Mouse (Mus musculus) fat pad, adult 2 months (tissue): ENCODE results near the gene Grcc10.

ENCODE experiments used
- DNase-seq: peaks from one replicate; pipeline ENCODE4 v3.0.0-alpha.2; 2011; ENCODE audit warnings: low read depth, low spot score; ENCODE audit errors: extremely low read depth

Grcc10 gene

DNA sequence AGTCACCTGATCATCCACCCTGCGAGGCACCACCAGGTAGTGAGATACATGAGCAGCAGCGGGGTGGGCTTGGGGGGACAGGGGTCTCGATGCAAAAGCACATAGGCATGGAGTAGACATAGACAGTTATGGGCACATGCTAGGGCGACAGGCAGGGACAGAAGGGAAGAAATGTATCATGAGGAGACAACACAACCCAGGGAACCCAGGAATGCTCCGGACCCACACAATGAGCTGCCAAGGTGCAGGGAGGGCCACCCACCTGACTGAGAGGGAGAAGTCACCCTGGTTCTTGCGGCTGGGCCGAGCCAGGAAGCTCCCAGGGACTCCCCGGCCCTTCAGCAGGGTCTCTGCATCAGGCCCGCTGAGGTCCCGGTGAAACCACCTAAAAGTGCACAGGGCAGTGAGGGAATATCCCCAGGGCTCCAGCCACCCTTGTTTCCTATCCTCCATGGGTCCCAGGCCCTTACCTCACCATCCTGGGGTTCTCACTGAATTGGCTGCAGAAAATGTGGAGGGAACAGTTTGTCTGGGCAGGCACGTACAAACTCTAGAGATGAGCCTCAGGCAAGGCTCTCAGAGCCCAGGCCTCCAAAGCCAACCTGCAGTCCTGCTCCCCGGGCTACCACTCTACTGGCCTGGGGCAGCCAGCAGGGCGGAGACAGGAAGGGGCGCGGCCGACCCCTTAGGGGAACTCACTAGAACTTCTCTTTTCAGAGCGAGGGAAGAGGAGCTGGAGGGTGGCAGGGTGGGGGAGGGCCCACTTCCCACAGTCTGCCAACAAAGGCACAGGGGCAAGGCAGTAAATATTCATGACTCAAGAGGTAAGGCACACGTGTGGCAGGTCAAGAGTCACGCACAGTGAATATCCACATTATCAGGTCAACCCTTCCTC is 8.5 kb downstream of the Grcc10 start:
- no peak for DNase-seq

DNA sequence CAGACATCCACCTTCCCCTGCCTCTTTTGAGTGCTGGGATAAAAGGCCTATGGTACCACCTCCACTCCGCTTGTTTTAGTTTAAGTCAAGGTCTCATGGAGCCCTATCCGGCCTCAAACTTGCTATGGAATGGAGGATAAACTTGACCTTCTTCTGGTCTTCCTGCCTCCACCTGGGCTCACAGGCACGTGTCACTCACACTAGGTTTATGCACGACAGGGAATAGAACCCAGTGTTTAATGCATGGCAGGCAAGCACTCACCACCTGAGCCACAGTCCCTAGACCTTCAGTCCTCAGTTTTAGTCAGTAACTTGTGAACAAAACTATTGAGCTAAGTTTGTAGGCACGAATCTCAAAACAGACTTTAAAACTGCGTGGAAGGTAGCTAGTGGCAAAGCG is 10.1 kb downstream of the Grcc10 start:
- no peak for DNase-seq

DNA sequence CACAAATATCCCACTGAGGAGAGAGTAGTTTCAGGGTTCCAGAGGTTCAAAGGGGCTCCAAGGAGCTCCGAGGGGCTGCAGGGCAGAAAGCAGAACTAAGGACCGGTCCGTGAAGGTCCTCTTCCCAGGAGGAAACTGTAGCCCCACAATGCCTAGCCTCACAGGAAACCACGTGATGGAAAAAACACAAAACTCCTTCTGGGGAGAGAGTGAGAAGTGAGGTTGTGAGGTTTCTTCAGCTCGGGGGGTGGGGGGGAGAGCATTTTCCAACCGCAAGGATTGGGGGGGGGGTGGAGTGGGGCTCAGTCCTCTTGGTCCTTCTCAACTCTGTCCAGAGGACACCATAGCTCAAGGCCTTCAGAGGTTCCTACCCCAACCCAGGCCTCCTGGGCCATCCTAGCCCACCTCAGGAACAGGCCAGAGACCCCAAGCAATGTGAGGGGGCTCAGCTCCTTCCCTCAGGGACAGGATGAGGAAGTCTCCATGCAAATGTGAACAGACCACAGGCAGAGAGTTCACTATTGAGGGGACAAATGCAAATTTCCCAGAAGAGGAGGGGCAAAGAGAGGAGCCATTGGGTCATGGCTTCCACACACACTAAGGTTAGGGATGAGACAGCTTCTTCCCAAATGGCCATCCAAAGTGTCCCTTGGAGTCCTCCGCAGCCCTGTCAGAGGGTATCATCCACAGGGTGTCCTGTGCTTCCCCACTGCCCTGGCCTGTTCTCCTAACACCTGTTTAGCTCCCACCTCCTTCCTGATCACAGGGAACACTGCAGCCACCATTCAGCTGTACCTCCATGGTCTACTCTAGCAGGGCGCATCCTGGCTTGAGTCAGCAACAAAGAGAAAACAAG is 11.1 kb downstream of the Grcc10 start:
- DNase-seq: no peak

DNA sequence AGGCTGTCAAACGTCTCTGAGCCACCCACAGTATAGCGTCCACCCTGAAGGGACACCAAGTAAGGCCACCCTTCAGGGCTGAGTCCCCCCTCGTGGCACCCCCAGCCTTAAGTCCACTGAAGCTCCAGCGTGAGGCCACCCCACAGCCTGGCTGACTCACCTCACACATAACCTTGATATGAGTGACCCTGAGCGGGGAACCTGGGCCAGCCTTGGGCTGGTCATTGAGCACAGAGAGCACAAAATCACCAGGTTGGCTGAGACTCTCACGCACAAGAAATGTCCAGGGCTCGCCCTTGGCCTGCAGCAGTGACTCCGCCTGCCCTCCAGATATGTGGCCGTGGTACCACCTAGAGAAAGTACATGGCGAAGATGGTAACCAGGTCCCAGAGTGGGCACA is 12.6 kb downstream of the Grcc10 start:
- no peak for DNase-seq

DNA sequence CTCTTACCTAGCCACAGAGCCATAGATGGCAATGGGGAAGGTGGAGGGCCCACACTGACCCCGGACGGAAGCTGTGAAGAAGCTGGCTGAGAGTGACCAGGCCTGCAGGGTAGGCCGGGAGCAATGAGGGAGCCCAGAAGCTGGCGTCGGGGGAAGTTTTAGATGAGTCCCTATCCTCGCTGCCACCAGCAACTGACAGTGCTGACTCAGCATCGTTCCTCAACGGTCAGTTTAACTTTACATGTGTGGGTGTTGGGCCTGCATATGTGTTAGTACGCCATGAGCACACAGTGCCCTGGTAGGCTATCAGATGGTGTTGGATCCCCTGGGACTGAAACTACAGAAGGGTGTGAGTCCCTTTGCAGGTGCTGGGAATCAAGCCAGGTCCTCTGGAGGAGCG is 16.7 kb downstream of the Grcc10 start:
- no peak for DNase-seq

DNA sequence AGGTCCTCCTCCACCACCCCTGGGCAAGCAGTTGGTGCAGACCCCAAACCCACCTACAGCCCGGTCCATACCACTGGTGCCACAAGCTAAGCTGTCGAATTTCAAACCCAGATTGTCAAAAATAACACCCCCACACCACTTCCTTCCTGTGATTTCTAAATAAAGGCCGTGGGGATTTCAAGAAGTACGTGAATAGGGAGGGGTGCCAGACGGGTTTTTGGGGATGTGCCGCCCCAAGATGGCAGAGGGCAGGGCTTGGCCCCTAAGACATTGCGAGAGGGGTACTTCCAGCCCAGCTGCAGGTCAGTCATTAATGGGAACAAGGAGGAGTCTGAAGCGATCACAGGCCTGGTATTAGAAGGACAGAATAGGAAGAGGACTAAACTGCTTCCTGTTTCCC is 17.6 kb downstream of the Grcc10 start:
- no peak for DNase-seq

DNA sequence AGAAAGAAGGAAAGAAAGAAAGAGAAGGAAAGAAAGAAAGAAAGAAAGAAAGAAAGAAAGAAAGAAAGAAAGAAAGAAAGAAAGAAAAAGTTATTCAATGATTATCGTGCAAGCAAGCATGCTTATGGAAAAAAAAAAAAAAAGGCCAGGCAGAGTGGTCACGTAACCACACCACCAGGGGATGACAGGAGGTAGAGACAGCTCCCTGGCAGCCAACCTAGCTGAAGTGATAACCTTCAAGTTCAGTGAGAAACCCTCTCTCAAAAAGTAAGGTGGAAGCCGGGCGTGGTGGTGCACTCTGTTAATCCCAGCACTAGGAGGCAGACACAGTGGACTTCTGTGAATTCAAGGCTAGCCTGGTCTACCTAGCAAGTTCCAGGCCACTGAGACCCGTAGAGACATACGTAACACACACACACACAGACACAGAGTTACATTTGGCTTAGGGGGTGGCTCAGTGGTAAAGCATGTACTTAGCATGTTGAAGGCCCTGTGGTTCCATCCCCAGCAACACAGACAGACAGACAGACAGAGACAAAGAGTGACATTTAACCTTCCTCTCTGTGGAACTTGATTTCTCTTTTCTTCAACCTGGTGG is 18.2 kb downstream of the Grcc10 start:
- DNase-seq: no peak

DNA sequence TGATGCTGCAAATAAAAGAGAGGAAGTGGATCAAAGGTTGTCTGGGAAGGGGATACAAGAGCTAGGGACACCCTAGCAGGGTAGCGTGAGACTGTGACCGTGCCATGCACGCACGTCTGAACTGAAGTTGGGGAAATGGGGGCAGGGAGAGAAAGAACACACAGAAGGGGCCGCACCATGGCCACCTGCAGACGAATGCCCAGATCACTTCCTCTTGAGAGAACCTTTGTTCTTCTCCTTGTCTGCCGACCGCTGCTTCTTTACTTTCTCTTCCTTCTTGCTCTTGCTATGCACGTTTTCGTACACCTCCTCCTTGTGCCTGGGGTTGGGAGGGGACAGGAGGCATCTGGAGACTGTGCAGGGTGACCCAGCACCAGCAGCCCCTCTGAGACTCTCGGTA is 20.3 kb downstream of the Grcc10 start:
- DNase-seq: no peak

DNA sequence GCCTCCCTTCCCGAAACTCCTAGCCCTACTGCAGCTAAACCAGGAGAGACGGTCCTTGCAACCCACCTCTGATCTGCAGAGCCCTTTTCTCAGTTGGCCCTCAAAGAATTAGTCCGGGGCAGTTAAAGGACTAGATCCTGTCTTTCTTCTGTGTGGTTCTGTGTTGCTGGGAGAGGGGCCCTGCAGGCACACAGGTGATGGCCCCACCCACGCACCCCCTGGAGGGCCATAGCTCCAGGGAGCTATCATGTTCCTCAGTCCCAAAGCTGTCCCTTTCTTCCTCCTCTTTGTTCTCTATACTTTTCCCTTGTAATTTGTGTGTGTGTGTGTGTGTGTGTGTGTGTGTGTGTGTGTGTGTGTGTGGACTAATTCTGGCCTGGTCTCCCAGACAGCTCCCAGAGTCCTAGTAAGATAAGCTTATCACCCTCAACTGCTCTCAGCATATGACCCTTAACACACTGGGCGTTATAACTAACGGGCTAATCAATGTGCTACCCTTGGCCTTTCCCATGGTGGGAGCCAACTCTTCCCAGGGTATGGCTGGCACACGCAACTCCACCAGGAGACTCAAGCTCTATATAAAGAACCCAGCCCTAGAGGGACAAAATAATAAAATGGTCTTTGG is 21.7 kb downstream of the Grcc10 start:
- no peak for DNase-seq

DNA sequence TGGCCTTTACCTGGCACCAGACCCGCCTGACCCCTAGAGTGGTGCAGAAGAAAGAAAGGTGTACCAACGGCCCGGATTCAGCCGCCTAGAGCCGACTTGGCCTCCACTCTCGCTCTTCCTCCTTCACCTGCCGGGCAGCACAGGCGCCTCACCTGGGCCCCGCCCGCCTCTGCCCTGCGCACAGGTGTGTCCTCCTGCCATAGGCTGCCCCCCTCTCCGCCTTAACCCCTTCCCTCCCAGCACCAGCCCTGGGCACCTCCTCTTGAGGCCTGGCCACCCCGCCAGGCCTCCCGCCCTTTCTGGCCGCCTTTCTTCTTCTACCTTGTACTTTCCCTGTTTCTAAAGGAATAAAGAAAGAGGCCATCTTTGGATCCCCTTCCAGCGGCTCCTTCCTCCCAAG is 22.5 kb downstream of the Grcc10 start:
- peak; percentile 43 for DNase-seq

DNA sequence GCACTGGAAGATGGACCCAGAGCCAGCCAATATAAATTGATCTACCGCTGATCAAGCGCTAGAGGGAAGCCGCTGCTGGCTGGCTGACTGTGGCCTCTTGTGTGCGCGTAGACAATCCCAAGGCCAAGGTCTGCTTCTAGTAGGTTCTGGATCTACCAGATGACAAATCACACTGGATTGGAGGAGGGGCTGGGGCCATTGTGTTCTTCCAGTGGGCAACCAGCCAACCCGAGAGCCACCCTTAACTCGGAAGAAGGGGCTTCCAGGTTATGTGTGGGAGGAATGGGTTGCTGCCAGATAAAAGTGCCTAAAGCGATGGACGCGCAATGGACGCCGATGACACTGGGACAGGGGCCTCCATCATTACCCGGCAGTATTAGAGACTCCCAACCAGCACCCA is 23.2 kb downstream of the Grcc10 start:
- DNase-seq: no peak

DNA sequence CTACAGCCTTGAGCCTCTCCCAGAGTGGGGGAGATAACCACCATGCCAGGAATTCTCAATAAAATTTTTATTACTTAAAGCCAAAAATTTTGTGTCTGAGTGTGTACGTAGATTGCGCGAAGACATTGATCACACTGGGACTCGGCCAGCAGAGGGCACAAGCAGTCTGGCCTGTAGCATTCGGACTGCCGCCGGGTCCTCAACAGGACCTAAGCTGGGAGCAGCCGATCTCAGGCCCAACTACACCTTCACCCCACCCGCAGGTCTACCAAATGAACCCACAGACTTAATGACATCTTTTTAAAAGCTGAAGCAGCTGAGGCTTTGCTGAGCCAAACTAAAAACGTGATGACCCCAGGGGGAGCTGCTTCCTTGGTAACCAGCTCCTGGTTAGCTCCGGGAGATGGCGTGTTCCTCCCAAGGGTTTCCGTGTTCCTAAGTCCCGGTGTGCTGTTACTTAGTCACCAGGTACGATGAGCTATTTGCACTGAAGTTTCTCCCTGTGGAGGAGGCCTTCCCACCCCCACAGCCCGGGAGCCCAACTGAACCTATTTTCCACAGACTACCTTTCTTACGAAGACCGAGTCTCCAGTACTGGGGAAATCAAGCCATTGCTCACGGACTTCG is 24.2 kb downstream of the Grcc10 start:
- DNase-seq: no peak

DNA sequence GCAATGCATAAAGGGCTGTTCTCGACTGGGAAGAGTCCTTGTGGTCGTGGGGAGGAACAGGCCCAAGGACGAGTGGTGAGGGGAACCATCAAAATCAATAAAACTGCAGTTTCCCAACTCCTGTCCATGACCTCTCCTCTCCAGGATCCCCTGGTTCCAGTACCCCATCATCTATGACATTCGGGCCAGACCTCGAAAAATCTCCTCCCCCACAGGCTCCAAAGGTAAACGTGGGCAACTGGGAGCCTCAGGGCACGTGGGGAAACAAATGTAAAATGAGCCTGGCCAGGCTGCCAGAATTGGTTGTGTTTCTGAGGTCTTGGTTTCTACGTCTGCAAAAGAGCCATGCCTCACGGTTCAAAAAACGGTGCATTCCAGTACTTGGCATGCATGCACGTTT is 28.3 kb downstream of the Grcc10 start:
- no peak for DNase-seq

DNA sequence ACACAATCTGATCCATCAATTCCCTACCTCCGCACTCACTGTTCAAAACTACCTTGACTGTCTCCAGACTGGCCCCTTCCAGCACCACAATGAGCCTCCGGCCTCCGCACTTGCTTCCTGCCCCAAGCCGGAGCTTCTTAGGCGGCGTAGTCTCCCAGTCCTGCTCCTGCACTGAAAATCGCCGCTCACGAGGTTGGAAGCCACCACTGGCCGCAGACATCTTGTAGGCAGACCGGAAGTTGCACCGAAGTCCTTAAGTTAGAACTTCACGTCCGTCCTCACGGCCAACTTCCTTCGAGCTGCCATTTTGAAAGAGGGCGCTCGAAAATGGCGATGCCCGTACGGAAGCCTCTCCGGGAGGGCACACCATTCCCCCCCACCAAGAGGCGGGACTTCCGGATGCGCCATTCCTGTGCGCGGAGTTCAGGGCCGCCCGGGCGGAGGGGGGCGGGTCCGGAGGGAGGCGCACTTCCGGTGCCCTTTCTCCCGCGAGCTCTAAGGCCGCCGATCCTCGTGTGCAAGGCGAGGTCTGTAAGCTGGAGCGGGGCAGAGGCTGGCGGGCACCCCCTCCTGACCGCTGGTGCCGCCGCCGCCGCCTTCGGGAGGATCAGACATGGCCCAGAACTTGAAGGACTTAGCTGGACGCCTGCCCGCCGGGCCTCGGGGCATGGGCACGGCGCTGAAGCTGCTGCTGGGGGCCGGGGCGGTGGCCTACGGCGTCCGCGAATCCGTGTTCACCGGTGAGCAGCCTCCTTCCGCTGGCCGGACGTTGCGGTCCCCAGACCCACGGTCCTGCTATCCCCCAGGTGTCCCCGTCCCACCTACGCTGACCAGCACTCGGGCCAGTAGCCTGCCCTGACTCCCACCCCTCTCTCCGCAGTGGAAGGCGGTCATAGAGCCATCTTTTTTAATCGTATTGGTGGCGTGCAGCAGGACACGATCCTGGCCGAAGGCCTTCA is 29.1 kb downstream of the Grcc10 start, which contains the start of the genes Emg1 and Phb2:
Gene Emg1 (minus strand): TSS at position 355 of the 959 bp plus-strand sequence.
Gene Phb2 (plus strand): TSS at position 513 of the 959 bp plus-strand sequence.
- peak; percentile 77 for DNase-seq

DNA sequence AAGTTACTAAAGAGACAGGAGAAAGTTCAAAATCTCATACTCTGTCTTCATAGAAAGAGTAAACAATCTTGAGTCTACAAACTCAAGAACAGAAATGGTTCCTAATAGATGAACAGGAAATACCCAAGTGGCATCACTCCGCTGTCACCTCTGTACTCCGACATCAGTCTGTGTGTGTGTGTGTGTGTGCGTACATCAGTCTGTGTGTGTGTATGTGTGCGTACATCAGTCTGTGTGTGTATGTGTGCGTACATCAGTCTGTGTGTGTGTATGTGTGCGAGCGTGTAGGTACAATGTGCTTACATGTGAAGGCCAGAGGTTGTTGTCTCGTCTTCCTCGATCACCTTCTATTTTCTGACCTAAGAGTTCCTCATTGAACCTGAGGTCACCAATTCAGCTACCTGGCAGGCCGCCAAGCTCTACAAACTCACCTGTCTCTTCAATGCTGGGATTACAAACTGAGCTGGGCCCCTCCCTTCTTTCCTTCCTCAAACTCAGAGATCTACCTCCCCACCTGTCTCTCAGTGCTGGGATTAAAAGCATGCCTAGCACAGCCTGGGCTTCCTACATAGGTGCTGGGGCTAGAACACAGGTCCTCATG is 32.8 kb downstream of the Grcc10 start:
- no peak for DNase-seq

DNA sequence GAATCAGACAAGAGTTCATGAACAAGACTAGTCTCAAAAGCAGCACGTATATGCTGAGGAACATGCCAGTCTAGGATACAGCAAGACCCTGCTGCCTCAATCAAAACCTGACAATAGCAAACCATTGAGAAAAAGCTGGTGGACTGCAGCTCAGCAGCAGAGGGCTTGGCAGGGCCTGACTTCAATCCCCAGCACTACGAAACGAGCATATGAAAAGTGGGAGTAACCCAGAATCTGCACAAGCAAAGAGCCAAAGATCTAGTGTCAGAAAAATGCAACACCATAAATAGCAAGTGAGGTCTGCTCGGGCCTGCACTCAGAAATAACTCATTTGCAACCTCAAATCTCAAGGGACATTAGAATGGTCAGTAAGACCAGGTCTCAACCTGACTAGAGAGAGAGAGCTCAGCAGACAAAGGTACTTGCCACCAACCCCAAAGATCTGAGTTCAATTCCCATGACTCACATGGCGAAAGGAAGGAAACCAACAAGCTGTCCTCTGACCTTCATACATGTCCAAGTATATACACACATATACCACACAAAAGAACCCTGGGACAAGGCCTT is 35.0 kb downstream of the Grcc10 start:
- DNase-seq: no peak

DNA sequence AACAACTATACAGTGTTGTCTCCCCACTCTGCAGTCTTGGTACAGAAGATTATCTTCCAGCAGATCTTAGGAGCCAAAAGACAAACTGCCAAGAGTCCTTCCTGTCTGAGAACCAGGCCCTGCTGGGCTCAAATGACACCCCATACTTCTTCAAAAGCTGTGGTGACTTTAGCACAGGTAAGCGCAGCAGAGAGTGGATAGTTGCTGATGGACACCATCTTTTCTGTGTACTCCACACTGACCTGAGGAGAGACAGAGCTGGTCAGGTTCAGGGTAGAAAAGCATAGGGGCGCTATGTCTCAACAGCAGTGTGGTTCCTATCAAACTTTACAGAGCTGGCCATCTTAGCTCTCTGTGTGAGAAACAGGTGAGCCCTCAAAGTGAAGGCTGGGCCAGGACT is 36.8 kb downstream of the Grcc10 start:
- no peak for DNase-seq

DNA sequence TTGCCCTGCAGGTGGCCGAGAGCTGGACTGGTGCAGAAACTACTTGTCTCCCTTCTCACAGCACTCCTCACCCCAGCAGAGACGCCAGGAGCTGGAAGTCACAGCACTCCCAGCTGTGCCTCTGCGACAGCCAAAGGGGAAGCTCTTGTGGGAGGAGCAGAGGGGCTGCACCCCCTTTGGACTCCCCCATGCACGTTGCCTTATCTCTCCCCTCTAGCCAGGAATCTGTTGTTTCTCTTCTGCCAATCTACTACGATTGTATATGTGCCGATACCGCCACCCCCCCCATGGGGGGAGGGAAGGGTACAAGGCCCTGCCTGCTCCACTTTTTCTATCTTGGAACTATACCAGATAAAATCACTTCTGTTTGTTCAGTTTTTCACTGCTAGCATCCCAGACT is 37.4 kb downstream of the Grcc10 start:
- no peak for DNase-seq

DNA sequence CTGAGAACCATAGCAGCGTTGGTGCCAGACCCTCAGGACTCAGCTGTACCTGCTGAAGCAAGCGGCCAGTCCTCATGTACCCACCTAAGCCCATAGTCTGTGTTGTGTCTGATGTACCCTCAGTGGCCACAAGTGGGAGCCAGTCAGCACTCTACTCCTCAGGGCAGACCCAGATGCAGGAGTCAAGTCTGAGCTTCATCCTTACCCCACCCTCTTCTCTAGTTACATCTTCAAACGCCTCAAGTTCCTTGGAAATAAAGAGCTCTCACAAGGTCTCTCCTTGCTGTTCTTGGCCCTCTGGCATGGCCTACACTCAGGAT is 38.4 kb downstream of the Grcc10 start:
- DNase-seq: no peak
